Mouse (Mus musculus) liver, adult 2 months (tissue): ENCODE measurements around the gene Dhps.

Experiments
- CTCF ChIP-seq: fragments of 200-500 bp; IDR thresholded peaks from 2 replicates; pipeline ENCODE4 v1.5.1; 2011; ENCODE audit warnings: low read depth, low read length, control low read depth
- POLR2A ChIP-seq: fragments of 200-500 bp; IDR thresholded peaks from 2 replicates; pipeline ENCODE4 v1.6.1; 2011; ENCODE audit warnings: low read length, control low read depth; ENCODE audit not compliant: insufficient read depth; ENCODE audit errors: extremely low read depth

GRCm38 (mm10) chr8:85095566-85095965 lies 24.0 kb downstream of the Dhps start:
- no peak for TF ChIP-seq CTCF
- no peak for TF ChIP-seq POLR2A
